Mouse (Mus musculus) forebrain, embryonic 15.5 days (tissue): Measurements from ENCODE around the gene Thtpa. TPM values are rescaled to one million over a fixed set of nuclear protein-coding genes. Genes with fewer than 3 reads are reported as not detected.

Experiments
- ATAC-seq: fragments of 200-750 bp; cut with Nextera tagmentation; replicated peaks from 2 replicates; pipeline ENCODE4 v1.8.0; 2017; ENCODE audit warnings: mild to moderate bottlenecking, moderate TSS enrichment, moderate library complexity
- H3K27ac ChIP-seq: fragments of 300-500 bp; sonication (generic); replicated peaks from 2 replicates; pipeline ENCODE4 v1.5.1; 2015; ENCODE audit warnings: mild to moderate bottlenecking, inconsistent platforms
- H3K27me3 ChIP-seq: fragments of 300-500 bp; sonication (generic); 2 replicates; pipeline ENCODE4 v1.6.1; 2015; ENCODE audit warnings: inconsistent platforms
- H3K36me3 ChIP-seq: fragments of 300-500 bp; sonication (generic); 2 replicates; pipeline ENCODE4 v1.6.1; 2015; ENCODE audit warnings: mild to moderate bottlenecking, inconsistent platforms
- H3K4me1 ChIP-seq: fragments of 300-500 bp; sonication (generic); 2 replicates; pipeline ENCODE4 v1.6.1; 2015; ENCODE audit warnings: inconsistent platforms
- H3K4me2 ChIP-seq: fragments of 300-500 bp; sonication (generic); replicated peaks from 2 replicates; pipeline ENCODE4 v1.6.1; 2015; ENCODE audit warnings: mild to moderate bottlenecking, inconsistent platforms
- H3K4me3 ChIP-seq: fragments of 300-500 bp; sonication (generic); 2 replicates; pipeline ENCODE4 v1.5.1; 2015; ENCODE audit warnings: mild to moderate bottlenecking, inconsistent platforms
- H3K9ac ChIP-seq: fragments of 300-500 bp; sonication (generic); replicated peaks from 2 replicates; pipeline ENCODE4 v1.6.1; 2015; ENCODE audit warnings: mild to moderate bottlenecking, inconsistent platforms
- H3K9me3 ChIP-seq: fragments of 300-500 bp; sonication (generic); 2 replicates; pipeline ENCODE4 v1.6.1; 2016; ENCODE audit warnings: inconsistent platforms
- WGBS: fragments of 180-500 bp; shearing (Covaris S2); methylation state at CpG from one replicate; pipeline ENCODE4 v1.1.7; 2015; ENCODE audit warnings: mixed read lengths; 5-methylcytosine and 5-hydroxymethylcytosine counted together
- polyA plus RNA-seq: library from polyadenylated mRNA; unstranded; fragments of >200 nt; fragmentation: Nextera tagmentation; extraction: Ambion mirVana; gene quantifications from 2 replicates; pipeline ENCODE4 v1.2.1, GENCODE M21; 2015

The Thtpa gene
- polyA plus RNA-seq, 1 experiment from 2014 or later: 52.2 TPM

DNA sequence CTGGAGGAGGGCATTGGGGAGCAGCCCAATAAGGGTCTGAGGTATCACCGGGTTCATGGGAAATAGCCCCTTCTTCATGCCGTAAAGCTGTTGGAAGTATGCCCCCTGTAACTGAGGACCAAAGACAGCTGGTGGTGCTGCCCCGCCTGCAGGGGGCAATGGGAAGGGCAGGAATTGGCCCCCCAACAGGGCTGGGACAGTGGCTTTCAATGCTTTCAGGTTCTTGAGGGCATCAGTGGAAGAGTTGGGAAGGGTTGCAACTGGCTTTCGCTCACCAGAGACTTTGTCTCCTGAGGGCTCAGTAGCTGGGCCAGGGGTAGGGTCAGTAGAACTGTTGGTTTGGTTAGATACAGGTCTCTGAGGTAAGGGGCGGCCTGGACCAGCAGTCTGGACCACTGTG, 31.5 kb upstream of the Thtpa start:
- Histone ChIP-seq H3K9ac (peak overlapping the region; percentile 27; the same call in 1 of the 2 replicates), H3K9me3 (no peaks in the 10 kb centered on the region), H3K4me2 (peak overlapping the region; percentile 37), H3K4me1 (peaks cover 79% of the 10 kb centered on the region), H3K27me3 (no peaks in the 10 kb centered on the region), H3K27ac (peak overlapping the region; percentile 80), H3K4me3 (peak overlapping the region; percentile 26; the same call in 1 of the 2 replicates), H3K36me3 (peaks cover 66% of the 10 kb centered on the region)
- 90% methylated on average over 5 of the region's 5 CpGs for WGBS
- ATAC-seq: no peak

GRCm38 (mm10) chr14:55063581-55064381, 30.8 kb upstream of the Thtpa start:
- H3K27ac ChIP-seq: peak overlapping the region; percentile 80
- peaks cover 71% of the 10 kb centered on the region for H3K36me3 ChIP-seq
- 91% methylated on average over 22 of the region's 22 CpGs for WGBS
- H3K27me3 ChIP-seq: no peaks in the 10 kb centered on the region
- no peak overlapping the region for H3K9ac ChIP-seq
- no peak for ATAC-seq
- H3K4me3 ChIP-seq: no peak overlapping the region
- peak overlapping the region; percentile 37; the same call in 1 of the 2 replicates for H3K4me2 ChIP-seq
- H3K4me1 ChIP-seq: peaks cover 73% of the 10 kb centered on the region
- no peaks in the 10 kb centered on the region for H3K9me3 ChIP-seq

DNA sequence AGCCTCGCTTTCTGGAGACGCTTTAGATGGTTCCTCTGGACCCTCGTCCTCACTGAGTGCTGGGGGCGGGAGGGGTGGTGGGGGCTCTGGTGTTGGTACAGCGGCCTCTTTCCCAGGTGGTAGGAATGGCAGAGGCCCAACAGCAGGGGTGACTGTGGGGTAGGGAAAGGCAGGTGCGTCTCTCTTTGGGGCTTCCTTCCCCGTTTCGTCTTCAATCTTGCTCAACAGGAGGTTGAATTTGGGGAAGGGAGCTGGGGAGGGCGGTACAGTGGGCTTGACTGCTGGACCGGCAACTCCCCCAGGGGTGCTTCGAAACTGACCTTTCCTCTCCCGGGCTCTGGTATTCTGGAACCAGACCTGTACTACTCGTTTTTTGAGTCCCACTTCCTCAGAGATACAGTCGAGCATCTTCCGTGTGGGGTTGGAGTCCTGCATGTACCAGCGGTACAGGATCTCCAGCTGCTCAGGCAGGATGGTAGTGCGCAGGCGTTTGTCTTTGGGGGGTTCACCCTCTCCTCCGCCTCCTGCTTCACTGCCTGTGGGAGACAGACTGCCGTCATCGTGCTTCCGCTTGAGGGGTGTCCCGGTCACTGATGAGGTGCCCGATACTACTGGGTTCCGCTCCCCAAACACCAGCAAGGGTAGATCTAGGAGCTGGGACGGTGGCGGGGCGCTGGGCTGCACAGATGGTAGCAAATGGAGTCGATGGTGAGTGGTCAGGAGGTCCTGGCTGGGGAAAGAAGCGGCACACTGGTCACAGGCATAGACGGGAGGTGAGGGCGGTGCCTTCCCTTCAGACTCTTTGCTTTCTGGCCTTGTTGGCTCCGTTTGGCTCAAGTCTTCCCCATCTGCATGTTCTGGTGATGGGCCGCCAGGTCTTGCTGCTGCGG, 29.9 kb upstream of the Thtpa start:
- ATAC-seq: no peak
- H3K4me2 ChIP-seq: no peak overlapping the region
- WGBS: 84% methylated on average over 35 of the region's 35 CpGs
- H3K9ac ChIP-seq: no peak overlapping the region
- H3K36me3 ChIP-seq: peaks cover 74% of the 10 kb centered on the region
- no peaks in the 10 kb centered on the region for H3K9me3 ChIP-seq
- peaks cover 63% of the 10 kb centered on the region for H3K4me1 ChIP-seq
- peak overlapping the region; percentile 46 for H3K27ac ChIP-seq
- H3K4me3 ChIP-seq: no peak overlapping the region
- no peaks in the 10 kb centered on the region for H3K27me3 ChIP-seq

GRCm38 (mm10) chr14:55065391-55065790, 29.2 kb upstream of the Thtpa start:
- ATAC-seq: no peak
- 93% methylated on average over 13 of the region's 13 CpGs for WGBS
- H3K4me3 ChIP-seq: no peak overlapping the region
- H3K9me3 ChIP-seq: no peaks in the 10 kb centered on the region
- no peak overlapping the region for H3K9ac ChIP-seq
- H3K36me3 ChIP-seq: peaks cover 75% of the 10 kb centered on the region
- peak overlapping the region; percentile 46 for H3K27ac ChIP-seq
- H3K27me3 ChIP-seq: no peaks in the 10 kb centered on the region
- no peak overlapping the region for H3K4me2 ChIP-seq
- peaks cover 57% of the 10 kb centered on the region for H3K4me1 ChIP-seq

DNA sequence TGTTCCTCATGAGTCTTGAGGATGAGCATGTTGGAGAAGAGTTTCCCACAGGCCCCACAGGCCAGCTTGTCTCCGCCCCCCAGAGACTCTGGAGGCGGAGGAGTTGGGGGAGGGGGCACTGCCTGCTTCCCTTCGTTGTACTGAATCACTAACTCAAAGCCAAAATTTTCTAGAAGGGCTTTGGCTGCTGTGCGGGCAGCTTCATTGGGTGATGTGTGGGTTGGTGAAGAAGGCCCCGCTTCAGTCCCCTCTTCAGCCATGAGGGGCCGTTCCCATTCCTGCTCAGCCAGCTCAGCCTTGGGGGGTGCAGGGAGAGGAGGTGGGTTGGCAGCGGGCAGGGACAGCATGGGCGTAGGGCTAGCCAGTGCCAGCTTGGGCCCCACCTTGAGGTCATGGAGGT, 28.5 kb upstream of the Thtpa start:
- Histone ChIP-seq H3K9ac (no peak overlapping the region), H3K4me3 (no peak overlapping the region), H3K27ac (0 out of 2 replicates have a peak overlapping the region, but pooled peaks have one; percentile 46), H3K9me3 (no peaks in the 10 kb centered on the region), H3K4me1 (peaks cover 51% of the 10 kb centered on the region), H3K4me2 (no peak overlapping the region), H3K36me3 (peaks cover 77% of the 10 kb centered on the region), H3K27me3 (no peaks in the 10 kb centered on the region)
- ATAC-seq: no peak
- WGBS: 91% methylated on average over 8 of the region's 8 CpGs

DNA sequence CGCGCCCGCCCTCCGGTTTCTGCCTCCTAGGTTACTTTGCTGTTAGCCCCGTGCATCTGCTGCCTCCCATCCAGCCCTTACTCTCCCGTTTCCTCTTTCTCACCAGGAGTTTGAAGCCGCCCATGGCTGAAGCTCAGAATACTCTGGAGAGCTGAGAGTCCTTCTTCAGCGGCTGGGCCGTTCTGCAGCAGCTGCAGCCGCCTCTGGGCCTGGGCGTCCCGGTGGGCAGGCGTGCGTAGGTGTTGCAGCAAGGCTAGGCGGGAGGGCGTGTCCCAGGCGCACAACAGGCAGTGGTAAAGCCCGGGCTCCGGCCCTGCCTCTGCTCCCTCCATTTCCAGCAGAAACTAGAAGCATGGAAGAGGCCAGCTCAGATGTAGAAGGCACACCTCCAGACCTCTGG, 22.8 kb upstream of the Thtpa start:
- WGBS: 34% methylated on average over 19 of the region's 19 CpGs
- ATAC-seq: no peak
- Histone ChIP-seq H3K36me3 (peaks cover 76% of the 10 kb centered on the region), H3K9me3 (no peaks in the 10 kb centered on the region), H3K27me3 (no peaks in the 10 kb centered on the region), H3K4me1 (peaks cover 30% of the 10 kb centered on the region), H3K4me2 (no peak overlapping the region), H3K27ac (peak overlapping the region; percentile 56), H3K9ac (no peak overlapping the region), H3K4me3 (no peak overlapping the region)

DNA sequence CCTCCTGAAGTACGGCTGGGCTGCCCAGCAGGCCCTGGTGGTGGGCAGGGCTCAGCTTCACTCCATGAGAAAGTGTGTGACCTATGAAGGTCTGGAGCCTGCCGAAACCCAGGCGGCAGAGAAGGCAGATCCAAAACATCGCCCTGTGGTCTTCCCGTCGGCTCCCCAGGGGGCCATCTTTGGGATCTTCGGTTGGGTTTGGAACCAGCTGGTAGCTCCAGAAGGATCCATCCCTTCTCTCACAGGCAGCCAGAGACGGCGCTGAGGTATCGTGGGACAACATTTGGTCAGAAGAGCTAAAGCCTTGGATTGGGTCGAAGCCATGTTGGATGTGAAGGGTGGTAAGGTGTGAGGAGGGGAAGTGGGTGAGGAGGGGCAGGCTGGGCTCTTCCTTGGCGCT, 20.2 kb upstream of the Thtpa start:
- no peak for ATAC-seq
- peaks cover 57% of the 10 kb centered on the region for H3K4me1 ChIP-seq
- 86% methylated on average over 12 of the region's 12 CpGs for WGBS
- no peak overlapping the region for H3K4me2 ChIP-seq
- peak overlapping the region; percentile 95 for H3K27ac ChIP-seq
- H3K36me3 ChIP-seq: peaks cover 53% of the 10 kb centered on the region
- H3K27me3 ChIP-seq: no peaks in the 10 kb centered on the region
- no peak overlapping the region for H3K4me3 ChIP-seq
- H3K9ac ChIP-seq: no peak overlapping the region
- H3K9me3 ChIP-seq: no peaks in the 10 kb centered on the region

DNA sequence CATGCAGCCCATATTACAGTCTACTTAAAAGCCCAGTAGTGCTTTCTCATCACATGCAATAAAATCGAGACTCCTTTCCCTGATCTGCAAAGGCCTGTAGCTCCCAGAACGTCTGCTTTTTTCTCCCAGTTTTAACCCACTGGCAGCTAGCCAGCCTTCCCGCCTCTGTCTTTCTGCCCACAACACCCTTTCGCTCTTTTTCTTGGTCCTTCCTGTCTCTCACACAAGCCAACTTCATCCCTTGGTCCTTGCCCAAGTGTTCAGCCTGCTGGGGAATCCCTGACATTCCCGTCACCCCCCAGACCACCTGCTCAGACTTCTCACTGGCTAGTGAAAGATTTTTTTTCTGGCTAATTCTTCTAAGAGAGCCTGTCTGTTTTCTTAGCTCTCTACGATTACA, 18.4 kb upstream of the Thtpa start:
- WGBS: 17% methylated on average over 6 of the region's 6 CpGs
- H3K4me2 ChIP-seq: no peak overlapping the region
- no peak overlapping the region for H3K9ac ChIP-seq
- H3K27ac ChIP-seq: peak overlapping the region; percentile 95
- peaks cover 70% of the 10 kb centered on the region for H3K4me1 ChIP-seq
- H3K9me3 ChIP-seq: no peaks in the 10 kb centered on the region
- H3K36me3 ChIP-seq: peaks cover 38% of the 10 kb centered on the region
- ATAC-seq: no peak
- H3K27me3 ChIP-seq: no peaks in the 10 kb centered on the region
- H3K4me3 ChIP-seq: no peak overlapping the region

DNA sequence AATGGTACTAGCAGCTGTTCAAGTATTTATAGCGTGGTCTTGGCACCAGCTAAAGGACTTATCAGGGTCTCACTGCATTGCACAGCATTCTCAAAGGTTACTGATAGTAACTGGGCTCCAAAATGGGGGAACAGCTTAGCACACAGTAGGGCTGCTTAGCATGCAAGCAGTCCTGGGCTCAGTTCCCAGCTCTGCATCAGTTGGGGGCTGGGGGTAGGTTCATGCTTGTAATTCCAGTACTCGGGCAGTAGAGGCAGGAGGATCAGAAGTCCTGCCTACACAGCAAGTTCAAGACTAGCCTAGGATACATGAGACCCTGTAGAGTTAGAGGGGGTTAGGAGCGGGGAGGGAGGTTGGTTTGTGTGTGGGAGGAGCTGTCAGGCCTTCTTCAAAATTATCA, 17.6 kb upstream of the Thtpa start:
- no peak overlapping the region for H3K4me3 ChIP-seq
- peaks cover 70% of the 10 kb centered on the region for H3K4me1 ChIP-seq
- no peaks in the 10 kb centered on the region for H3K27me3 ChIP-seq
- peak overlapping the region; percentile 95 for H3K27ac ChIP-seq
- 62% methylated on average over 3 of the region's 3 CpGs for WGBS
- H3K36me3 ChIP-seq: peaks cover 35% of the 10 kb centered on the region
- ATAC-seq: no peak
- no peak overlapping the region for H3K9ac ChIP-seq
- H3K9me3 ChIP-seq: no peaks in the 10 kb centered on the region
- H3K4me2 ChIP-seq: no peak overlapping the region

DNA sequence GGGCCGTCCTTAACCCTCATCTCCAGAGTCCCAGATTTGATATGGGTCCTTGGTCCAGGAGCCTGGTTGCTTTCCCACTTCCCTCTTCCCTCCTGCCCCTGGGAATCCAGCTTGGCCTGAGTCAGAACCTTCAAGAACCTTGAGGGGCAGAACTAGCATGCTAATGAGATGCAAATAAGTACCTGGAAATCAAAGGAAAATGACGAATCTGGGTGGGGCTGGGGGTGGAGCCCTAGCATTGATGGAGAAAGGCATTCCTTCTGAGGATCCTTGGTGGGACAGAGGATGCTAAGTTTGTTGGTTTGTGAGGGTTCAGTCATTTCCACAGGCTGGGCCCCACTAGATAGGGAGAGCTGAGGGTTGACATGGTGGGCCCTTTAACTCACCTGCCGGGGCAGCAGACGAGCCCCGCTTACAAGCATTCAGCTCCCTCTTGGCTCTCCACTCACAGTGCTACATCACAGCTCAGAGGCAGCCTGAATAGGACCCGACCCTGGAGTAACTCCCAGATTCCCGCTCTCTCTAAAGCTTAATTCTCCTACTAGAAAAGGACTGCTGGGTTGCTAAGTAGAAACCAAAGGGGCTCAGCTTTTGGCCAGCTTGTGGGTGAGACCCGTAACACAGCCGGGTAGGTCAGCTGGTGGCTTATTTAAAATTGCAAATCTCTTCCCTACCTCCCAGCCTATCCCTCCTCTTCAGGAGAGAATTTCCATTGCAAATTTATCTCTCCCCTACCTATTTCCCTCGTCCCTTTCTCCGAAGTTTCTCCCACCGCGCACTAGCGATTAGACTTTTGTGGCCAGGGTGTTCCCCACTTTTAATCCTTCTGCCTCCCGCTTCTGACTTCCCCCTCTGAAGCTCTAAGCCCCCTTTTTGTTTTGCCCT, 16.9 kb upstream of the Thtpa start:
- Histone ChIP-seq H3K27me3 (no peaks in the 10 kb centered on the region), H3K4me1 (peaks cover 63% of the 10 kb centered on the region), H3K9ac (peak overlapping the region; percentile 42), H3K4me2 (peak overlapping the region; percentile 26), H3K27ac (peak overlapping the region; percentile 95), H3K9me3 (no peaks in the 10 kb centered on the region), H3K4me3 (no peak overlapping the region), H3K36me3 (peaks cover 28% of the 10 kb centered on the region)
- WGBS: 8% methylated on average over 15 of the region's 15 CpGs
- peak; percentile 44 for ATAC-seq

DNA sequence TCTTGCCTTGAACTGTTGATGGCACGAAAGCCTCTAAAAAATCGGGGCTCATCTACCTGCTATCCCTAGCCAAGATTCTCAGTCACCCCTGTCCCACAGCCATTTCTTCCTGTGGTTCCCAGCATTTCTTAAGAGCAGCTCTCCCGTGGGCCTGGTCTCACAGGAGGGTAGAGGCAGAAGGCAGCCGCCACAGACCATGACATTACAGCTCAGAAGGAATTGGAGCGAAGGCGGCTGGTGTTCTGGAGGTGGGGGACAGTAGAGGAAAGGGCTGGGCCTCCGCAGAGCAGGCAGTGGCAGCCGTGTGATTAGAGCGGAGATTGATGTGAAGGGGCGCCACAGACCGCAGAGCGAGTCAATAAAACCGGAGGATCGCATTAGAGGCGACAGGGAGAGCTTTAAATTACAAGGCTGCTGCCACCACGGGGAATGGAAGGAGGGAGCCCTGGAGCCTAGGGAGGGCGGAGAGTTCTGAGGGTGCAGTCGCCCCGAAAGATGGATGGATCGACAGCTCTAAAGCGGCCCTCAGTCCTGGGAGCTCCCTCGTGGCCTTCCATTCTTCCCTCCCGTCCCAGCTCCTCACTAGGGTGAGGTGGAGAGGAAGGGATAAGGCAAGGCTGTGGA, 16.1 kb upstream of the Thtpa start:
- H3K4me1 ChIP-seq: peaks cover 70% of the 10 kb centered on the region
- H3K27ac ChIP-seq: peak overlapping the region; percentile 95
- WGBS: 10% methylated on average over 23 of the region's 23 CpGs
- H3K36me3 ChIP-seq: peaks cover 22% of the 10 kb centered on the region
- H3K4me3 ChIP-seq: 0 out of 2 replicates have a peak overlapping the region, but pooled peaks have one; percentile 3
- no peaks in the 10 kb centered on the region for H3K9me3 ChIP-seq
- no peaks in the 10 kb centered on the region for H3K27me3 ChIP-seq
- peak overlapping the region; percentile 26 for H3K4me2 ChIP-seq
- peak overlapping the region; percentile 42 for H3K9ac ChIP-seq
- peak; percentile 30 for ATAC-seq
